Mouse (Mus musculus) liver, embryonic 14.5 days (tissue): ENCODE measurements around the gene Tmbim4.

Experiments
- CTCF ChIP-seq: IDR thresholded peaks from 2 replicates; pipeline ENCODE4 v1.5.1; 2016; ENCODE audit warnings: antibody characterized with exemption, low read depth, control low read depth
- EP300 ChIP-seq: IDR thresholded peaks from 2 replicates; pipeline ENCODE4 v1.6.1; 2016; ENCODE audit warnings: antibody characterized with exemption, low read depth

DNA sequence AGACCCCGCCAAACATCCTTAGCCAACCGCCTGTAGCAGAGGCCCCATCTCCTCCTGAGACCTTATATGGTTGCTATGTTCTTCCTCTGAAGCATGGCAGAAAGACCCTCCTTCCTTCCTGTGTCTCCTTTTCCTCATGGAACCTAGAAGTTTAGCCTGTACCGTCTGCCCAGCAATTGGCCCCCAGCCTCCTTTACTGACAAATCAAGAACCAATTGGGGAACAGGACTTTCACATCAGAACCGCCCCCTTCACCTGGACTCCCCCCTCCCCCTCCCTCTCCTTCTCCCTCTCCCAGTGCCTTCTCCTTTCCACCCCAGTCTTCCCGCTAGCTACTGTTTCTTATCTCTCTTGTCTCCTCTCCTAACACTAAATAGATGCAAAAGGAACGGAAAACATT is 38.1 kb downstream of the Tmbim4 start:
- TF ChIP-seq CTCF, result no peak
- TF ChIP-seq EP300, result no peak
